Mouse (Mus musculus): ENCODE results near the gene Lrrc8d.

Lrrc8d gene

GRCm38 (mm10) chr5:105764369-105764768 lies 64.6 kb downstream of the Lrrc8d start:
- no peak for DNase-seq (ENCODE audit: extremely low spot score, low spot score)

- DNase-seq (ENCODE audit: extremely low spot score, low spot score): no peak
Observed at GRCm38 (mm10) chr5:105765386-105765785, 65.6 kb downstream of the Lrrc8d start.

GRCm38 (mm10) chr5:105776368-105776767 lies 76.6 kb downstream of the Lrrc8d start:
- DNase-seq (ENCODE audit: extremely low spot score, low spot score): no peak

- no peak for DNase-seq (ENCODE audit: extremely low spot score, low spot score)
Observed at GRCm38 (mm10) chr5:105776978-105777593, 77.3 kb downstream of the Lrrc8d start.

- no peak for DNase-seq (ENCODE audit: extremely low spot score, low spot score)
Observed at GRCm38 (mm10) chr5:105777645-105778044, 77.9 kb downstream of the Lrrc8d start.

GRCm38 (mm10) chr5:105778189-105778588 lies 78.4 kb downstream of the Lrrc8d start:
- DNase-seq (ENCODE audit: extremely low spot score, low spot score): no peak

- DNase-seq (ENCODE audit: extremely low spot score, low spot score): no peak
Observed at GRCm38 (mm10) chr5:105778723-105779122, 79.0 kb downstream of the Lrrc8d start.

- DNase-seq (ENCODE audit: extremely low spot score, low spot score): no peak
Observed at GRCm38 (mm10) chr5:105779331-105779730, 79.6 kb downstream of the Lrrc8d start.

GRCm38 (mm10) chr5:105783848-105784247 lies 84.1 kb downstream of the Lrrc8d start:
- DNase-seq (ENCODE audit: extremely low spot score, low spot score): no peak

GRCm38 (mm10) chr5:105784724-105785123 lies 85.0 kb downstream of the Lrrc8d start:
- DNase-seq (ENCODE audit: extremely low spot score, low spot score): no peak

- DNase-seq (ENCODE audit: extremely low spot score, low spot score): no peak
Observed at GRCm38 (mm10) chr5:105787577-105787976, 87.8 kb downstream of the Lrrc8d start.

- no peak for DNase-seq (ENCODE audit: extremely low spot score, low spot score)
Observed at GRCm38 (mm10) chr5:105789801-105790200, 90.0 kb downstream of the Lrrc8d start.

GRCm38 (mm10) chr5:105792331-105792801 lies 92.6 kb downstream of the Lrrc8d start:
- DNase-seq (ENCODE audit: extremely low spot score, low spot score): no peak

GRCm38 (mm10) chr5:105792853-105793547 lies 93.2 kb downstream of the Lrrc8d start:
- DNase-seq (ENCODE audit: extremely low spot score, low spot score): no peak

GRCm38 (mm10) chr5:105793548-105793940 lies 93.8 kb downstream of the Lrrc8d start:
- DNase-seq (ENCODE audit: extremely low spot score, low spot score): no peak

GRCm38 (mm10) chr5:105798421-105798820 lies 98.7 kb downstream of the Lrrc8d start:
- DNase-seq (ENCODE audit: extremely low spot score, low spot score): no peak

- DNase-seq (ENCODE audit: extremely low spot score, low spot score): no peak
Observed at GRCm38 (mm10) chr5:105799850-105800635, 100.3 kb downstream of the Lrrc8d start.

GRCm38 (mm10) chr5:105801031-105801529 lies 101.3 kb downstream of the Lrrc8d start:
- DNase-seq (ENCODE audit: extremely low spot score, low spot score): no peak

GRCm38 (mm10) chr5:105805955-105806354 lies 106.2 kb downstream of the Lrrc8d start:
- DNase-seq (ENCODE audit: extremely low spot score, low spot score): no peak

GRCm38 (mm10) chr5:105807461-105807860 lies 107.7 kb downstream of the Lrrc8d start:
- DNase-seq (ENCODE audit: extremely low spot score, low spot score): no peak

GRCm38 (mm10) chr5:105809056-105809455 lies 109.3 kb downstream of the Lrrc8d start:
- DNase-seq (ENCODE audit: extremely low spot score, low spot score): no peak

- DNase-seq (ENCODE audit: extremely low spot score, low spot score): no peak
Observed at GRCm38 (mm10) chr5:105813036-105813435, 113.3 kb downstream of the Lrrc8d start.

Data from neural tube, embryonic 10.5 days (tissue).